Mouse (Mus musculus): ENCODE measurements at regions not wholly inside any gene's neighbourhood (a gene's known extent, or its start where the extent isn't known, plus 50 kb on each side); places are given as distances from the start of the nearest gene placed in this dataset.

- Histone ChIP-seq H3K4me3 (ENCODE audit: insufficient read depth in 1 of 2, low read depth in 1 of 2, low read length in 2 of 2, poor library complexity in 1 of 2, severe bottlenecking in 1 of 2) (no peak overlapping the region), H3K9me3 (ENCODE audit: control insufficient read depth, insufficient read depth, low read depth, low read length) (no peaks in the 10 kb centered on the region), H3K4me1 (ENCODE audit: control insufficient read depth in 2 of 2, insufficient read depth in 2 of 2, low read length in 2 of 2, poor library complexity in 1 of 2) (peaks cover 2 to 10% of the 10 kb centered on the region in 2 experiments; a peak in 2 of 4 replicates), H3K36me3 (ENCODE audit: control insufficient read depth, insufficient read depth, low read length, poor library complexity, severe bottlenecking) (no peaks in the 10 kb centered on the region), H3K9ac (ENCODE audit: insufficient read depth, low read depth, low read length, poor library complexity, severe bottlenecking) (no peak overlapping the region), H3K27ac (ENCODE audit: insufficient read depth, low read depth, low read length, poor library complexity, severe bottlenecking) (no peak overlapping the region)
- TF ChIP-seq CHD2 (IDR thresholded peaks at IDR 0.05; ENCODE audit: low read depth, low read length) = no peak
- no peak for TF ChIP-seq MAFK (IDR thresholded peaks at IDR 0.05; ENCODE audit: insufficient read depth, low read depth, low read length)
- no peak for TF ChIP-seq ZC3H11A (IDR thresholded peaks at IDR 0.05; ENCODE audit: borderline replicate concordance, low read depth, low read length)
- no peak for TF ChIP-seq ZNF384 (IDR thresholded peaks at IDR 0.05; ENCODE audit: low read depth, low read length)
- no peak for TF ChIP-seq HCFC1 (IDR thresholded peaks at IDR 0.05; ENCODE audit: borderline replicate concordance, insufficient read depth, low read length)
- no peak for DNase-seq (ENCODE audit: low read depth, low spot score)
- in situ Hi-C loops (cut with MboI; ENCODE audit: low sequenced_read_pairs in 2 of 2, unreplicated experiment in 2 of 2) = loop anchor here (5.0 to 25.0 kb wide), 2 partner anchors 631 to 1046 kb away; no protein-coding TSS in a partner anchor
Measured at GRCm38 (mm10) chr13:83716711-83717171, 212.9 kb downstream of the Mef2c start.

- Histone ChIP-seq H3K36me3 (ENCODE audit: control insufficient read depth, insufficient read depth, low read length, poor library complexity, severe bottlenecking) (no peaks in the 10 kb centered on the region), H3K9ac (ENCODE audit: insufficient read depth, low read depth, low read length, poor library complexity, severe bottlenecking) (no peak overlapping the region), H3K27ac (ENCODE audit: insufficient read depth, low read depth, low read length, poor library complexity, severe bottlenecking) (no peak overlapping the region), H3K9me3 (ENCODE audit: control insufficient read depth, insufficient read depth, low read depth, low read length) (no peaks in the 10 kb centered on the region), H3K4me3 (ENCODE audit: insufficient read depth in 1 of 2, low read depth in 1 of 2, low read length in 2 of 2, poor library complexity in 1 of 2, severe bottlenecking in 1 of 2) (no peak overlapping the region), H3K4me1 (ENCODE audit: control insufficient read depth in 2 of 2, insufficient read depth in 2 of 2, low read length in 2 of 2, poor library complexity in 1 of 2) (peaks cover 2 to 8% of the 10 kb centered on the region in 2 experiments; a peak in 2 of 4 replicates)
- no peak for DNase-seq (ENCODE audit: low read depth, low spot score)
- TF ChIP-seq MAFK (IDR thresholded peaks at IDR 0.05; ENCODE audit: insufficient read depth, low read depth, low read length) (no peak), ZC3H11A (IDR thresholded peaks at IDR 0.05; ENCODE audit: borderline replicate concordance, low read depth, low read length) (no peak), ZNF384 (IDR thresholded peaks at IDR 0.05; ENCODE audit: low read depth, low read length) (no peak), CHD2 (IDR thresholded peaks at IDR 0.05; ENCODE audit: low read depth, low read length) (no peak), HCFC1 (IDR thresholded peaks at IDR 0.05; ENCODE audit: borderline replicate concordance, insufficient read depth, low read length) (no peak)
- in situ Hi-C loops (cut with MboI; ENCODE audit: low sequenced_read_pairs in 2 of 2, unreplicated experiment in 2 of 2) = loop anchor here (5.0 to 25.0 kb wide), 2 partner anchors 630 to 1045 kb away; no protein-coding TSS in a partner anchor
Measured at GRCm38 (mm10) chr13:83717686-83718210, 213.9 kb downstream of the Mef2c start.

GRCm38 (mm10) chr13:83718431-83719410 is 214.9 kb downstream of the Mef2c start:
- TF ChIP-seq ZNF384 (IDR thresholded peaks at IDR 0.05; ENCODE audit: low read depth, low read length) = no peak
- no peak for TF ChIP-seq ZC3H11A (IDR thresholded peaks at IDR 0.05; ENCODE audit: borderline replicate concordance, low read depth, low read length)
- no peak for TF ChIP-seq HCFC1 (IDR thresholded peaks at IDR 0.05; ENCODE audit: borderline replicate concordance, insufficient read depth, low read length)
- TF ChIP-seq CHD2 (IDR thresholded peaks at IDR 0.05; ENCODE audit: low read depth, low read length) = no peak
- TF ChIP-seq MAFK (IDR thresholded peaks at IDR 0.05; ENCODE audit: insufficient read depth, low read depth, low read length) = no peak
- DNase-seq (ENCODE audit: low read depth, low spot score) = no peak
- H3K27ac ChIP-seq (ENCODE audit: insufficient read depth, low read depth, low read length, poor library complexity, severe bottlenecking) = no peak overlapping the region
- no peak overlapping the region for H3K4me3 ChIP-seq (ENCODE audit: insufficient read depth in 1 of 2, low read depth in 1 of 2, low read length in 2 of 2, poor library complexity in 1 of 2, severe bottlenecking in 1 of 2)
- H3K36me3 ChIP-seq (ENCODE audit: control insufficient read depth, insufficient read depth, low read length, poor library complexity, severe bottlenecking) = no peaks in the 10 kb centered on the region
- H3K4me1 ChIP-seq (ENCODE audit: control insufficient read depth in 2 of 2, insufficient read depth in 2 of 2, low read length in 2 of 2, poor library complexity in 1 of 2) = peaks cover 0 to 5% of the 10 kb centered on the region in 2 experiments; a peak in 1 of 4 replicates
- H3K9me3 ChIP-seq (ENCODE audit: control insufficient read depth, insufficient read depth, low read depth, low read length) = no peaks in the 10 kb centered on the region
- in situ Hi-C loops (cut with MboI; ENCODE audit: low sequenced_read_pairs in 2 of 2, unreplicated experiment in 2 of 2) = loop anchor here (5.0 to 25.0 kb wide), 2 partner anchors 629 to 1044 kb away; no protein-coding TSS in a partner anchor
- no peak overlapping the region for H3K9ac ChIP-seq (ENCODE audit: insufficient read depth, low read depth, low read length, poor library complexity, severe bottlenecking)

GRCm38 (mm10) chr13:83719635-83720291 is 215.9 kb downstream of the Mef2c start:
- TF ChIP-seq CHD2 (IDR thresholded peaks at IDR 0.05; ENCODE audit: low read depth, low read length) = no peak

More at GRCm38 (mm10) chr13:83719635-83720291, 215.9 kb downstream of the Mef2c start:
- H3K4me1 ChIP-seq (ENCODE audit: control insufficient read depth in 2 of 2, insufficient read depth in 2 of 2, low read length in 2 of 2, poor library complexity in 1 of 2) = no peaks in the 10 kb centered on the region
- in situ Hi-C loops (cut with MboI; ENCODE audit: low sequenced_read_pairs in 2 of 2, unreplicated experiment in 2 of 2) = loop anchor here (5.0 to 25.0 kb wide), 2 partner anchors 628 to 1043 kb away; no protein-coding TSS in a partner anchor
- no peaks in the 10 kb centered on the region for H3K9me3 ChIP-seq (ENCODE audit: control insufficient read depth, insufficient read depth, low read depth, low read length)
- no peak overlapping the region for H3K4me3 ChIP-seq (ENCODE audit: insufficient read depth in 1 of 2, low read depth in 1 of 2, low read length in 2 of 2, poor library complexity in 1 of 2, severe bottlenecking in 1 of 2)
- H3K36me3 ChIP-seq (ENCODE audit: control insufficient read depth, insufficient read depth, low read length, poor library complexity, severe bottlenecking) = no peaks in the 10 kb centered on the region
- DNase-seq (ENCODE audit: low read depth, low spot score) = no peak
- no peak overlapping the region for H3K27ac ChIP-seq (ENCODE audit: insufficient read depth, low read depth, low read length, poor library complexity, severe bottlenecking)
- H3K9ac ChIP-seq (ENCODE audit: insufficient read depth, low read depth, low read length, poor library complexity, severe bottlenecking) = no peak overlapping the region
